Comparison of ENCODE assay signal across 15 mouse cellular contexts in the genomic region with DNA sequence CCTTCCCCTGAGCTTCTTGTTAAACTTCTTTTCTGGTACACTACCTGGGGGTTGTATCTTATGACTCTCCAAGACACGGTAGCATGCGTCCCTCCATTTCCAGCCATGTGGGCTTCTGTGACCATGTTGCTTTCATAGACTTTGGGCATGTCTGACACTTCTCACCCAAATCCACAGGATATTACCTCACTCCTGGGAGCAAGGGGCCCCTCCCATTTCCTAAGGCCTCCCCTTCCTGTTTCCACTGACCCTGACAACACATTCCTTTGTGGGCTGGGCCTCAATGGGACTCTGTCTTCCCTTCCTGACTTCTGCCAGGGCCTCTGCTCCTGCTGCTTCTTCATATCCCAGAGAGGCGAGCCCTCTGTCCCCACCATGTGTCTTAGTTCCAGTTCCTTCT. TPM values are rescaled to one million over a fixed set of nuclear protein-coding genes. Genes with fewer than 3 reads are reported as not detected.
DNase-seq lines count a peak whose midpoint lies in the region; ATAC-seq and TF ChIP-seq lines count a peak whose summit lies in the region.
"Had no signal": no experiment of that assay in that cellular context is flagged by ENCODE, and none has a peak within 500 bp of the region (broad histone marks: within the 10 kb centered on the region; RNA-seq: fewer than 3 reads in every experiment).

No protein-coding gene starts in this region.

- no peaks in the 10 kb centered on the region for H3K79me2 ChIP-seq in MEL (ENCODE audit: control insufficient read depth, insufficient read depth, low read length, poor library complexity)

- no peaks in the 10 kb centered on the region for H3K36me3 ChIP-seq in hindbrain, embryonic 10.5 days
- no peaks in the 10 kb centered on the region for H3K36me3 ChIP-seq in hindbrain, postnatal 0 days (ENCODE audit: insufficient read depth, low read length)
- no peaks in the 10 kb centered on the region for H3K36me3 ChIP-seq in MEL (ENCODE audit: control insufficient read depth in 1 of 2, insufficient read depth in 2 of 2, low read length in 2 of 2)
- no peaks in the 10 kb centered on the region for H3K36me3 ChIP-seq in heart, embryonic 13.5 days
- H3K36me3 ChIP-seq in neural tube, embryonic 15.5 days = no peaks in the 10 kb centered on the region
- H3K36me3 ChIP-seq: G1E; hindbrain, embryonic 13.5 days; liver, embryonic 13.5 days had no signal

- H3K9me3 ChIP-seq in hindbrain, embryonic 10.5 days = no peaks in the 10 kb centered on the region
- H3K9me3 ChIP-seq in hindbrain, postnatal 0 days (ENCODE audit: low read length) = no peaks in the 10 kb centered on the region
- H3K9me3 ChIP-seq in MEL (replicated peaks; ENCODE audit: insufficient read depth, low read length) = no peaks in the 10 kb centered on the region
- H3K9me3 ChIP-seq in heart, embryonic 13.5 days = no peaks in the 10 kb centered on the region
- no peaks in the 10 kb centered on the region for H3K9me3 ChIP-seq in neural tube, embryonic 15.5 days (replicated peaks)
- H3K9me3 ChIP-seq: forebrain, embryonic 13.5 days; G1E; hindbrain, embryonic 13.5 days; liver, embryonic 13.5 days had no signal

- no peak for TF ChIP-seq CTCF in hindbrain, postnatal 0 days (IDR thresholded peaks at IDR 0.05; ENCODE audit: low read depth)
- TF ChIP-seq CTCF in MEL (IDR thresholded peaks at IDR 0.05 in 2 of 3, conservative IDR thresholded peaks at IDR 0.05 in 1 of 3; ENCODE audit: control insufficient read depth in 1 of 3, insufficient read depth in 1 of 3, low read depth in 2 of 3, low read length in 3 of 3, poor library complexity in 1 of 3, severe bottlenecking in 1 of 3) = no peak

- H3K27ac ChIP-seq in hindbrain, embryonic 10.5 days = 0 out of 2 replicates have a peak overlapping the region, but pooled peaks have one; percentile 6
- H3K27ac ChIP-seq in hindbrain, postnatal 0 days = no peak overlapping the region
- no peak overlapping the region for H3K27ac ChIP-seq in MEL (ENCODE audit: control insufficient read depth, low read depth, low read length)
- peak overlapping the region; percentile 69 for H3K27ac ChIP-seq in heart, embryonic 13.5 days (replicated peaks)
- H3K27ac ChIP-seq in neural tube, embryonic 15.5 days (replicated peaks) = no peak overlapping the region
- H3K27ac ChIP-seq: forebrain, embryonic 13.5 days; hindbrain, embryonic 13.5 days; liver, embryonic 13.5 days had no signal

- no peak for TF ChIP-seq EP300 in MEL (IDR thresholded peaks at IDR 0.05; ENCODE audit: low read depth in 1 of 2, low read length in 2 of 2)

- DNase-seq in hindbrain, embryonic 10.5 days (ENCODE audit: low spot score) = no peak
- DNase-seq in hindbrain, postnatal 0 days (ENCODE audit: low spot score) = no peak
- peak; percentile 25 for DNase-seq in MEL (ENCODE audit: low read depth, low spot score)
- peak; percentile 39 for DNase-seq in lung, postnatal 10 days
- no peak for DNase-seq in retina, embryonic 14.5 days (ENCODE audit: low spot score)
- DNase-seq in urinary bladder, postnatal 25 days (ENCODE audit: low spot score) = no peak
- DNase-seq: liver, embryonic 13.5 days; thymus, postnatal 25 days had no signal

- H3K4me1 ChIP-seq in hindbrain, embryonic 10.5 days (replicated peaks) = peaks cover 9% of the 10 kb centered on the region; the same call in 1 of the 2 replicates
- no peaks in the 10 kb centered on the region for H3K4me1 ChIP-seq in hindbrain, postnatal 0 days (ENCODE audit: insufficient read depth, low read length)
- no peaks in the 10 kb centered on the region for H3K4me1 ChIP-seq in MEL (ENCODE audit: control insufficient read depth in 1 of 2, insufficient read depth in 2 of 2, low read length in 2 of 2)
- H3K4me1 ChIP-seq in heart, embryonic 13.5 days = no peaks in the 10 kb centered on the region
- no peaks in the 10 kb centered on the region for H3K4me1 ChIP-seq in neural tube, embryonic 15.5 days
- H3K4me1 ChIP-seq: forebrain, embryonic 13.5 days; hindbrain, embryonic 13.5 days had no signal

- no peak overlapping the region for H3K9ac ChIP-seq in hindbrain, postnatal 0 days (replicated peaks; ENCODE audit: low read length)
- H3K9ac ChIP-seq in MEL (ENCODE audit: control insufficient read depth, low read depth, low read length, poor library complexity, severe bottlenecking) = no peak overlapping the region
- no peak overlapping the region for H3K9ac ChIP-seq in heart, embryonic 13.5 days
- H3K9ac ChIP-seq in neural tube, embryonic 15.5 days (replicated peaks) = no peak overlapping the region
- H3K9ac ChIP-seq: forebrain, embryonic 13.5 days; hindbrain, embryonic 13.5 days; liver, embryonic 13.5 days had no signal

- no peak for TF ChIP-seq RAD21 in MEL (IDR thresholded peaks at IDR 0.05; ENCODE audit: low read depth, low read length)

- no peak overlapping the region for H3K4me3 ChIP-seq in hindbrain, embryonic 10.5 days
- H3K4me3 ChIP-seq in hindbrain, postnatal 0 days (ENCODE audit: low read length) = no peak overlapping the region
- no peak overlapping the region for H3K4me3 ChIP-seq in MEL (ENCODE audit: control insufficient read depth in 1 of 2, insufficient read depth in 1 of 2, low read depth in 2 of 2, low read length in 2 of 2)
- H3K4me3 ChIP-seq in heart, embryonic 13.5 days = no peak overlapping the region
- H3K4me3 ChIP-seq in neural tube, embryonic 15.5 days (replicated peaks) = no peak overlapping the region
- H3K4me3 ChIP-seq: forebrain, embryonic 13.5 days; hindbrain, embryonic 13.5 days; liver, embryonic 13.5 days had no signal

- no peaks in the 10 kb centered on the region for H3K27me3 ChIP-seq in hindbrain, embryonic 10.5 days (ENCODE audit: insufficient read depth, poor library complexity, severe bottlenecking)
- H3K27me3 ChIP-seq in hindbrain, postnatal 0 days (ENCODE audit: insufficient read depth, low read length) = no peaks in the 10 kb centered on the region
- H3K27me3 ChIP-seq in MEL (ENCODE audit: control insufficient read depth in 1 of 2, insufficient read depth in 2 of 2, low read length in 2 of 2) = peaks cover 0 to 5% of the 10 kb centered on the region in 2 experiments; a peak in 2 of 4 replicates
- no peaks in the 10 kb centered on the region for H3K27me3 ChIP-seq in heart, embryonic 13.5 days (replicated peaks)
- no peaks in the 10 kb centered on the region for H3K27me3 ChIP-seq in neural tube, embryonic 15.5 days (replicated peaks)
- H3K27me3 ChIP-seq: forebrain, embryonic 13.5 days; liver, embryonic 13.5 days had no signal

- WGBS in hindbrain, embryonic 10.5 days = 82% methylated on average over 3 of the region's 3 CpGs
- 86% methylated on average over 3 of the region's 3 CpGs for WGBS in hindbrain, postnatal 0 days
- 67% methylated on average over 3 of the region's 3 CpGs for WGBS in heart, embryonic 13.5 days
- 96% methylated on average over 3 of the region's 3 CpGs for WGBS in neural tube, embryonic 15.5 days

- H3K4me2 ChIP-seq in hindbrain, postnatal 0 days (ENCODE audit: low read depth, low read length) = no peak overlapping the region
- H3K4me2 ChIP-seq in heart, embryonic 13.5 days = no peak overlapping the region
- no peak overlapping the region for H3K4me2 ChIP-seq in neural tube, embryonic 15.5 days
- H3K4me2 ChIP-seq: forebrain, embryonic 13.5 days; hindbrain, embryonic 13.5 days; liver, embryonic 13.5 days had no signal

- no peak for TF ChIP-seq POLR2A in MEL (IDR thresholded peaks at IDR 0.05; ENCODE audit: control insufficient read depth in 1 of 2, insufficient read depth in 1 of 2, low read depth in 1 of 2, low read length in 2 of 2, poor library complexity in 1 of 2)

- no peak for ATAC-seq in hindbrain, postnatal 0 days
- no peak for ATAC-seq in heart, embryonic 13.5 days (ENCODE audit: extremely low read depth, insufficient number of reproducible peaks, low FRiP score, low TSS enrichment)
- no peak for ATAC-seq in neural tube, embryonic 15.5 days (ENCODE audit: low FRiP score)
- ATAC-seq: forebrain, embryonic 13.5 days had no signal

RNA-seq across cellular contexts. Expression of a gene that starts 10.9 kb away (rescaled TPM):
- polyA plus RNA-seq in hindbrain, embryonic 10.5 days (2016; fragmentation: Nextera tagmentation; extraction: Ambion mirVana) = 0.24 and 0.43 TPM in 2 replicates
- 0.21 and 1.2 TPM in 2 replicates for total RNA-seq in hindbrain, postnatal 0 days (2014; rRNA removed)
- not detected in 2 replicates for polyA plus RNA-seq in hindbrain, postnatal 0 days (2015; fragmentation: Nextera tagmentation; extraction: Ambion mirVana)
- not detected in 2 replicates for total RNA-seq in MEL (2012; rRNA removed)
- polyA plus RNA-seq in MEL (2012; ENCODE audit: insufficient read depth in 1 of 2, insufficient read length in 2 of 2, low read depth in 1 of 2, low replicate concordance in 2 of 2, missing spikeins in 1 of 2) = under 1 TPM in 1 of 2 experiments, not detected in 1; 0.04 TPM
- not detected in 2 replicates for polyA plus RNA-seq in heart, embryonic 13.5 days (2015; fragmentation: Nextera tagmentation; extraction: Ambion mirVana)
- not detected in 2 replicates for polyA plus RNA-seq in neural tube, embryonic 15.5 days (2015; fragmentation: Nextera tagmentation; extraction: Ambion mirVana)
- polyA plus RNA-seq: cortical plate, adult 2 months; forebrain, embryonic 13.5 days; G1E; hindbrain, embryonic 13.5 days; neural tube, embryonic 11.5 days had no signal

RNA-seq across cellular contexts. Expression of a gene that starts 15.3 kb away (rescaled TPM):
- 64.2 and 75.9 TPM in 2 replicates for polyA plus RNA-seq in hindbrain, embryonic 10.5 days (2016; fragmentation: Nextera tagmentation; extraction: Ambion mirVana)
- total RNA-seq in hindbrain, postnatal 0 days (2014; rRNA removed) = 20.0 and 43.1 TPM in 2 replicates
- polyA plus RNA-seq in hindbrain, postnatal 0 days (2015; fragmentation: Nextera tagmentation; extraction: Ambion mirVana) = 45.7 and 47.3 TPM in 2 replicates
- 87.0 and 99.7 TPM in 2 replicates for total RNA-seq in MEL (2012; rRNA removed)
- 100 to 1,000 TPM in 1 of 2 experiments, not detected in 1; 171 TPM for polyA plus RNA-seq in MEL (2012; ENCODE audit: insufficient read depth in 1 of 2, insufficient read length in 2 of 2, low read depth in 1 of 2, low replicate concordance in 2 of 2, missing spikeins in 1 of 2)
- polyA plus RNA-seq in heart, embryonic 13.5 days (2015; fragmentation: Nextera tagmentation; extraction: Ambion mirVana) = 33.4 and 36.2 TPM in 2 replicates
- polyA plus RNA-seq in neural tube, embryonic 15.5 days (2015; fragmentation: Nextera tagmentation; extraction: Ambion mirVana) = 56.5 and 57.1 TPM in 2 replicates

RNA-seq across cellular contexts. Expression of a gene that starts 17.1 kb away (rescaled TPM):
- polyA plus RNA-seq in hindbrain, embryonic 10.5 days (2016; fragmentation: Nextera tagmentation; extraction: Ambion mirVana) = not detected in 2 replicates
- not detected in 2 replicates for total RNA-seq in hindbrain, postnatal 0 days (2014; rRNA removed)
- not detected in 2 replicates for polyA plus RNA-seq in hindbrain, postnatal 0 days (2015; fragmentation: Nextera tagmentation; extraction: Ambion mirVana)
- not detected in 2 replicates for total RNA-seq in MEL (2012; rRNA removed)
- polyA plus RNA-seq in MEL (2012; ENCODE audit: insufficient read depth in 1 of 2, insufficient read length in 2 of 2, low read depth in 1 of 2, low replicate concordance in 2 of 2, missing spikeins in 1 of 2) = not detected
- not detected in 2 replicates for polyA plus RNA-seq in heart, embryonic 13.5 days (2015; fragmentation: Nextera tagmentation; extraction: Ambion mirVana)
- 1.3 TPM in 1 of 2 replicates, not detected in the other for polyA plus RNA-seq in neural tube, embryonic 15.5 days (2015; fragmentation: Nextera tagmentation; extraction: Ambion mirVana)
- total RNA-seq: G1E had no signal
- polyA plus RNA-seq: G1E; hindbrain, embryonic 13.5 days; neural tube, embryonic 11.5 days had no signal

RNA-seq across cellular contexts. Expression of a gene that starts 22.1 kb away (rescaled TPM):
- not detected in 2 replicates for polyA plus RNA-seq in hindbrain, embryonic 10.5 days (2016; fragmentation: Nextera tagmentation; extraction: Ambion mirVana)
- total RNA-seq in hindbrain, postnatal 0 days (2014; rRNA removed) = not detected in 2 replicates
- polyA plus RNA-seq in hindbrain, postnatal 0 days (2015; fragmentation: Nextera tagmentation; extraction: Ambion mirVana) = not detected in 2 replicates
- not detected in 2 replicates for total RNA-seq in MEL (2012; rRNA removed)
- polyA plus RNA-seq in MEL (2012; ENCODE audit: insufficient read depth in 1 of 2, insufficient read length in 2 of 2, low read depth in 1 of 2, low replicate concordance in 2 of 2, missing spikeins in 1 of 2) = not detected
- polyA plus RNA-seq in heart, embryonic 13.5 days (2015; fragmentation: Nextera tagmentation; extraction: Ambion mirVana) = not detected in 2 replicates
- polyA plus RNA-seq in neural tube, embryonic 15.5 days (2015; fragmentation: Nextera tagmentation; extraction: Ambion mirVana) = 0.77 TPM in 1 of 2 replicates, not detected in the other
- polyA plus RNA-seq: forebrain, embryonic 13.5 days; G1E; hindbrain, embryonic 13.5 days; neural tube, embryonic 11.5 days had no signal

RNA-seq across cellular contexts. Expression of a gene that starts 25.3 kb away (rescaled TPM):
- 28.6 and 30.5 TPM in 2 replicates for polyA plus RNA-seq in hindbrain, embryonic 10.5 days (2016; fragmentation: Nextera tagmentation; extraction: Ambion mirVana)
- total RNA-seq in hindbrain, postnatal 0 days (2014; rRNA removed) = 12.6 and 16.4 TPM in 2 replicates
- polyA plus RNA-seq in hindbrain, postnatal 0 days (2015; fragmentation: Nextera tagmentation; extraction: Ambion mirVana) = 11.8 and 12.3 TPM in 2 replicates
- 13.5 and 13.9 TPM in 2 replicates for total RNA-seq in MEL (2012; rRNA removed)
- polyA plus RNA-seq in MEL (2012; ENCODE audit: insufficient read depth in 1 of 2, insufficient read length in 2 of 2, low read depth in 1 of 2, low replicate concordance in 2 of 2, missing spikeins in 1 of 2) = 10 to 100 TPM in 1 of 2 experiments, not detected in 1; 26.3 TPM
- 14.3 and 15.4 TPM in 2 replicates for polyA plus RNA-seq in heart, embryonic 13.5 days (2015; fragmentation: Nextera tagmentation; extraction: Ambion mirVana)
- 14.5 and 16.4 TPM in 2 replicates for polyA plus RNA-seq in neural tube, embryonic 15.5 days (2015; fragmentation: Nextera tagmentation; extraction: Ambion mirVana)

Comparison
In these comparisons a context has a peak if more than half of its experiments do, and no peak if none do; other contexts are left out.
1. H3K27ac ChIP-seq: peak in hindbrain, embryonic 10.5 days (single experiment) and heart, embryonic 13.5 days (single experiment); none in hindbrain, postnatal 0 days (single experiment), MEL (single experiment) and neural tube, embryonic 15.5 days (single experiment).
2. DNase-seq: peak in MEL (single experiment) and lung, postnatal 10 days (single experiment); none in hindbrain, embryonic 10.5 days (single experiment), hindbrain, postnatal 0 days (single experiment), retina, embryonic 14.5 days (single experiment) and urinary bladder, postnatal 25 days (single experiment).